Mouse (Mus musculus) frontal cortex, postnatal 36 days (tissue): ENCODE measurements around the gene Lypla2.
A peak's percentile ranks its signal among the peaks of the same experiment; 100 is the strongest.
"Not testable (repeated sequence)": the region's sequence is repeated elsewhere in the genome, so short reads cannot be mapped to it uniquely, and the experiment has no call there.

Experiments
- DNase-seq, 2 experiments: peaks; one replicate each; pipeline ENCODE4 v3.0.0; 2022; ENCODE audit warnings: low spot score in 2 of 2

Lypla2 gene

GRCm38 (mm10) chr4:135949911-135950310, 22.5 kb downstream of the Lypla2 start:
- no peak for DNase-seq

- no peak for DNase-seq
Measured at GRCm38 (mm10) chr4:135949475-135949874, 23.0 kb downstream of the Lypla2 start.

- no peak for DNase-seq
Measured at GRCm38 (mm10) chr4:135948142-135948541, 24.3 kb downstream of the Lypla2 start.

- DNase-seq = no peak
Measured at GRCm38 (mm10) chr4:135946659-135947301, 25.6 kb downstream of the Lypla2 start.

GRCm38 (mm10) chr4:135946278-135946658, 26.2 kb downstream of the Lypla2 start, which contains the start of gene Hmgcl:
TSS of gene Hmgcl (plus strand) at chr4:135946448.
- DNase-seq = peak; percentile 93 to 95

GRCm38 (mm10) chr4:135945706-135946105, 26.7 kb downstream of the Lypla2 start:
- DNase-seq = no peak

GRCm38 (mm10) chr4:135943389-135943788, 29.0 kb downstream of the Lypla2 start:
- DNase-seq = no peak

- DNase-seq = no peak
Measured at GRCm38 (mm10) chr4:135942193-135942592, 30.2 kb downstream of the Lypla2 start.

- DNase-seq = not testable (repeated sequence)
Measured at GRCm38 (mm10) chr4:135941026-135941425, 31.4 kb downstream of the Lypla2 start.

- DNase-seq = no peak
Measured at GRCm38 (mm10) chr4:135938858-135939257, 33.6 kb downstream of the Lypla2 start.

GRCm38 (mm10) chr4:135935502-135935901, 36.9 kb downstream of the Lypla2 start:
- DNase-seq = no peak

- DNase-seq = no peak
Measured at GRCm38 (mm10) chr4:135934708-135935500, 37.5 kb downstream of the Lypla2 start.

- DNase-seq = no peak
Measured at GRCm38 (mm10) chr4:135931832-135932231, 40.6 kb downstream of the Lypla2 start.

- no peak for DNase-seq
Measured at GRCm38 (mm10) chr4:135930239-135930638, 42.2 kb downstream of the Lypla2 start.

- DNase-seq = no peak
Measured at GRCm38 (mm10) chr4:135929828-135930227, 42.6 kb downstream of the Lypla2 start.

GRCm38 (mm10) chr4:135929405-135929804, 43.0 kb downstream of the Lypla2 start:
- no peak for DNase-seq

GRCm38 (mm10) chr4:135928376-135928775, 44.0 kb downstream of the Lypla2 start:
- no peak for DNase-seq

- no peak for DNase-seq
Measured at GRCm38 (mm10) chr4:135926861-135927260, 45.6 kb downstream of the Lypla2 start.

GRCm38 (mm10) chr4:135926195-135926808, 46.1 kb downstream of the Lypla2 start:
- DNase-seq = no peak

GRCm38 (mm10) chr4:135925341-135925740, 47.1 kb downstream of the Lypla2 start:
- DNase-seq = no peak

GRCm38 (mm10) chr4:135924418-135924817, 48.0 kb downstream of the Lypla2 start:
- no peak for DNase-seq

GRCm38 (mm10) chr4:135922190-135922589, 50.2 kb downstream of the Lypla2 start:
- no peak for DNase-seq
